Mouse (Mus musculus) forebrain, embryonic 13.5 days (tissue): ENCODE results near the gene Tec. TPM values are rescaled to one million over a fixed set of nuclear protein-coding genes. Genes with fewer than 3 reads are reported as not detected.

Source experiments
- ATAC-seq: fragments of 200-750 bp; cut with Nextera tagmentation; 2 replicates; pipeline ENCODE4 v1.8.0; 2017
- H3K27ac ChIP-seq: fragments of 300-500 bp; sonication (generic); 2 replicates; pipeline ENCODE4 v1.5.1; 2015; ENCODE audit warnings: inconsistent platforms, mild to moderate bottlenecking, moderate library complexity
- H3K27me3 ChIP-seq: fragments of 300-500 bp; sonication (generic); 2 replicates; pipeline ENCODE4 v1.6.1; 2015; ENCODE audit warnings: mild to moderate bottlenecking, inconsistent platforms
- H3K36me3 ChIP-seq: fragments of 300-500 bp; sonication (generic); 2 replicates; pipeline ENCODE4 v1.6.1; 2015; ENCODE audit warnings: mild to moderate bottlenecking, inconsistent platforms; ENCODE audit not compliant: poor library complexity, severe bottlenecking
- H3K4me1 ChIP-seq: fragments of 300-500 bp; sonication (generic); 2 replicates; pipeline ENCODE4 v1.6.1; 2015; ENCODE audit warnings: inconsistent platforms
- H3K4me2 ChIP-seq: fragments of 300-500 bp; sonication (generic); 2 replicates; pipeline ENCODE4 v1.6.1; 2015; ENCODE audit warnings: inconsistent platforms, mild to moderate bottlenecking, moderate library complexity
- H3K4me3 ChIP-seq: fragments of 300-500 bp; sonication (generic); 2 replicates; pipeline ENCODE4 v1.5.1; 2015; ENCODE audit warnings: mild to moderate bottlenecking, inconsistent platforms
- H3K9ac ChIP-seq: fragments of 300-500 bp; sonication (generic); 2 replicates; pipeline ENCODE4 v1.6.1; 2015; ENCODE audit warnings: mild to moderate bottlenecking, inconsistent platforms
- H3K9me3 ChIP-seq: fragments of 300-500 bp; sonication (generic); replicated peaks from 2 replicates; pipeline ENCODE4 v1.6.1; 2016; ENCODE audit warnings: inconsistent platforms
- WGBS: fragments of 180-500 bp; shearing (Covaris S2); methylation state at CpG from one replicate; pipeline ENCODE4 v1.1.7; 2015; 5-methylcytosine and 5-hydroxymethylcytosine counted together
- polyA plus RNA-seq: library from polyadenylated mRNA; unstranded; fragments of >200 nt; fragmentation: Nextera tagmentation; extraction: Ambion mirVana; gene quantifications from 2 replicates; pipeline ENCODE4 v1.2.1, GENCODE M21; 2015

Tec gene
- polyA plus RNA-seq, 1 experiment from 2014 or later, result 3.1 TPM

GRCm38 (mm10) chr5:72814072-72814471 lies 54.2 kb downstream of the Tec start:
- no peak for ATAC-seq
- Histone ChIP-seq H3K27me3 (no peaks in the 10 kb centered on the region), H3K36me3 (no peaks in the 10 kb centered on the region), H3K4me3 (no peak overlapping the region), H3K9me3 (no peaks in the 10 kb centered on the region), H3K27ac (no peak overlapping the region), H3K4me1 (peaks cover 9% of the 10 kb centered on the region), H3K9ac (no peak overlapping the region), H3K4me2 (no peak overlapping the region)
- WGBS, result 85% methylated on average over 5 of the region's 5 CpGs

- Histone ChIP-seq H3K27me3 (no peaks in the 10 kb centered on the region), H3K9me3 (no peaks in the 10 kb centered on the region), H3K4me1 (peaks cover 19% of the 10 kb centered on the region), H3K27ac (no peak overlapping the region), H3K4me2 (no peak overlapping the region), H3K36me3 (no peaks in the 10 kb centered on the region), H3K9ac (no peak overlapping the region), H3K4me3 (no peak overlapping the region)
- 72% methylated on average over 5 of the region's 5 CpGs for WGBS
- no peak for ATAC-seq
These were observed 55.4 kb downstream of the Tec start for GRCm38 (mm10) chr5:72812908-72813307.

GRCm38 (mm10) chr5:72812328-72812727 lies 56.0 kb downstream of the Tec start:
- no peak for ATAC-seq
- Histone ChIP-seq H3K9me3 (no peaks in the 10 kb centered on the region), H3K36me3 (no peaks in the 10 kb centered on the region), H3K27me3 (no peaks in the 10 kb centered on the region), H3K4me1 (peaks cover 15% of the 10 kb centered on the region), H3K4me3 (no peak overlapping the region), H3K4me2 (no peak overlapping the region), H3K27ac (no peak overlapping the region), H3K9ac (no peak overlapping the region)
- 87% methylated on average over 3 of the region's 3 CpGs for WGBS

GRCm38 (mm10) chr5:72811397-72811796 lies 56.9 kb downstream of the Tec start:
- Histone ChIP-seq H3K4me1 (peaks cover 15% of the 10 kb centered on the region), H3K4me2 (no peak overlapping the region), H3K9me3 (no peaks in the 10 kb centered on the region), H3K4me3 (no peak overlapping the region), H3K36me3 (no peaks in the 10 kb centered on the region), H3K27me3 (no peaks in the 10 kb centered on the region), H3K27ac (no peak overlapping the region), H3K9ac (no peak overlapping the region; the same call in 1 of the 2 replicates)
- 79% methylated on average over 3 of the region's 3 CpGs for WGBS
- ATAC-seq, result no peak

- no peaks in the 10 kb centered on the region for H3K9me3 ChIP-seq
- no peaks in the 10 kb centered on the region for H3K36me3 ChIP-seq
- no peak overlapping the region for H3K27ac ChIP-seq
- no peak overlapping the region for H3K4me2 ChIP-seq
- no peak for ATAC-seq
- no peaks in the 10 kb centered on the region for H3K27me3 ChIP-seq
- H3K4me3 ChIP-seq, result no peak overlapping the region
- peaks cover 15% of the 10 kb centered on the region for H3K4me1 ChIP-seq
- 89% methylated on average over 8 of the region's 8 CpGs for WGBS
- H3K9ac ChIP-seq, result no peak overlapping the region
These were observed 57.3 kb downstream of the Tec start for GRCm38 (mm10) chr5:72810990-72811389.

- Histone ChIP-seq H3K27ac (no peak overlapping the region), H3K4me1 (peaks cover 15% of the 10 kb centered on the region), H3K27me3 (no peaks in the 10 kb centered on the region), H3K36me3 (no peaks in the 10 kb centered on the region), H3K4me3 (no peak overlapping the region), H3K4me2 (no peak overlapping the region), H3K9ac (no peak overlapping the region), H3K9me3 (no peaks in the 10 kb centered on the region)
- 43% methylated on average over 2 of the region's 2 CpGs for WGBS
- 0 out of 2 replicates have a peak, but pooled peaks have one; percentile 45 for ATAC-seq
These were observed 58.8 kb downstream of the Tec start for GRCm38 (mm10) chr5:72809480-72809879.

- Histone ChIP-seq H3K27me3 (no peaks in the 10 kb centered on the region), H3K36me3 (no peaks in the 10 kb centered on the region), H3K4me1 (peaks cover 15% of the 10 kb centered on the region), H3K4me3 (no peak overlapping the region), H3K27ac (no peak overlapping the region), H3K9ac (no peak overlapping the region), H3K4me2 (no peak overlapping the region), H3K9me3 (no peaks in the 10 kb centered on the region)
- ATAC-seq, result peak; percentile 38; the same call in 1 of the 2 replicates
- 49% methylated on average over 14 of the region's 14 CpGs for WGBS
These were observed 59.7 kb downstream of the Tec start for GRCm38 (mm10) chr5:72808456-72809111.

GRCm38 (mm10) chr5:72802851-72803250 lies 65.4 kb downstream of the Tec start:
- WGBS, result 64% methylated on average over 5 of the region's 5 CpGs
- no peak for ATAC-seq
- H3K27ac ChIP-seq, result no peak overlapping the region

GRCm38 (mm10) chr5:72798563-72798962 lies 69.7 kb downstream of the Tec start:
- Histone ChIP-seq H3K9ac (no peak overlapping the region), H3K4me2 (no peak overlapping the region), H3K9me3 (no peaks in the 10 kb centered on the region), H3K27ac (no peak overlapping the region), H3K4me3 (no peak overlapping the region), H3K36me3 (no peaks in the 10 kb centered on the region), H3K27me3 (no peaks in the 10 kb centered on the region), H3K4me1 (no peaks in the 10 kb centered on the region)
- no peak for ATAC-seq
- WGBS, result 74% methylated on average over 4 of the region's 4 CpGs

More at GRCm38 (mm10) chr5:72802851-72803250, 65.4 kb downstream of the Tec start:
- H3K27me3 ChIP-seq, result no peaks in the 10 kb centered on the region
- no peak overlapping the region for H3K9ac ChIP-seq
- no peaks in the 10 kb centered on the region for H3K9me3 ChIP-seq
- H3K4me3 ChIP-seq, result no peak overlapping the region
- no peaks in the 10 kb centered on the region for H3K36me3 ChIP-seq
- H3K4me1 ChIP-seq, result no peaks in the 10 kb centered on the region
- H3K4me2 ChIP-seq, result no peak overlapping the region

GRCm38 (mm10) chr5:72796186-72796613 lies 72.1 kb downstream of the Tec start:
- Histone ChIP-seq H3K36me3 (no peaks in the 10 kb centered on the region), H3K27me3 (no peaks in the 10 kb centered on the region), H3K9me3 (no peaks in the 10 kb centered on the region), H3K27ac (no peak overlapping the region), H3K9ac (no peak overlapping the region), H3K4me1 (no peaks in the 10 kb centered on the region), H3K4me3 (no peak overlapping the region), H3K4me2 (no peak overlapping the region)
- 68% methylated on average over 14 of the region's 14 CpGs for WGBS
- no peak for ATAC-seq

GRCm38 (mm10) chr5:72793309-72793850 lies 74.9 kb downstream of the Tec start:
- H3K4me2 ChIP-seq, result no peak overlapping the region
- no peak overlapping the region for H3K27ac ChIP-seq
- H3K9ac ChIP-seq, result no peak overlapping the region
- no peak overlapping the region for H3K4me3 ChIP-seq
- 95% methylated on average over 3 of the region's 3 CpGs for WGBS
- no peaks in the 10 kb centered on the region for H3K9me3 ChIP-seq
- H3K27me3 ChIP-seq, result no peaks in the 10 kb centered on the region
- H3K36me3 ChIP-seq, result no peaks in the 10 kb centered on the region
- ATAC-seq, result no peak
- H3K4me1 ChIP-seq, result no peaks in the 10 kb centered on the region

- H3K9ac ChIP-seq, result no peak overlapping the region
- no peak overlapping the region for H3K4me2 ChIP-seq
- no peak overlapping the region for H3K4me3 ChIP-seq
- no peaks in the 10 kb centered on the region for H3K36me3 ChIP-seq
- H3K4me1 ChIP-seq, result no peaks in the 10 kb centered on the region
- H3K9me3 ChIP-seq, result no peaks in the 10 kb centered on the region
- no peak overlapping the region for H3K27ac ChIP-seq
- no peak for ATAC-seq
- 11% methylated on average over 6 of the region's 6 CpGs for WGBS
- no peaks in the 10 kb centered on the region for H3K27me3 ChIP-seq
These were observed 76.5 kb downstream of the Tec start for GRCm38 (mm10) chr5:72791789-72792188.

- H3K36me3 ChIP-seq, result no peaks in the 10 kb centered on the region
- H3K4me1 ChIP-seq, result no peaks in the 10 kb centered on the region
- H3K27ac ChIP-seq, result no peak overlapping the region
- H3K4me3 ChIP-seq, result no peak overlapping the region
- H3K9ac ChIP-seq, result no peak overlapping the region
- ATAC-seq, result no peak
- WGBS, result 59% methylated on average over 4 of the region's 4 CpGs
- H3K27me3 ChIP-seq, result no peaks in the 10 kb centered on the region
- H3K9me3 ChIP-seq, result no peaks in the 10 kb centered on the region
- H3K4me2 ChIP-seq, result no peak overlapping the region
These were observed 76.9 kb downstream of the Tec start for GRCm38 (mm10) chr5:72791386-72791785.
